Mouse (Mus musculus) liver, adult 2 months (tissue): ENCODE results near the gene Glo1.

ENCODE experiments used
- CTCF ChIP-seq: fragments of 200-500 bp; IDR thresholded peaks from 2 replicates; pipeline ENCODE4 v1.5.1; 2011; ENCODE audit warnings: low read depth, low read length, control low read depth
- POLR2A ChIP-seq: fragments of 200-500 bp; IDR thresholded peaks from 2 replicates; pipeline ENCODE4 v1.6.1; 2011; ENCODE audit warnings: low read length, control low read depth; ENCODE audit not compliant: insufficient read depth; ENCODE audit errors: extremely low read depth

- TF ChIP-seq POLR2A: no peak
- no peak for TF ChIP-seq CTCF
Observed at GRCm38 (mm10) chr17:30598300-30598699, 28.4 kb downstream of the Glo1 start.
